Mouse (Mus musculus): ENCODE measurements around the gene Ucp3.
"Not testable (repeated sequence)": the region's sequence is repeated elsewhere in the genome, so short reads cannot be mapped to it uniquely, and the experiment has no call there.

The Ucp3 gene

DNA sequence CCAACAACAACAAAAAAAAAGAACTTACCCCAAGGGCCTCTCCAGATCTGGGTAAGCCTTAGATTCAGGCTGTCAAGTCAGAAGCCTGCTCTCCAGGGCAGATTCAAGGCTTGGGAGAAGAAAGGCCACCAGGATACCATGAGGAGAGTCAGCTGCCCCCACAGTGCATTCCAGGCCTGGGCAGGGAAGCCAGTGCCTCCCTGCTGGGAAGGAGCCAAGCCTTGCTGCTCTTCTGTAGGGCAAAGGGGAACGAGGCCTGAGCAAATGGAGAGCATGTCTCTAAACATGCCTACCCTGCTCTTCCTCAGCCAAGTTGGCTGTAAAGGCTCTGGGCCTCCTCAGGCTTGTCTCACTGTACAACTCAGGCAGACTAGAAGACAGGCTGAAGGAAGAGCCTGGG is 1.9 kb downstream of the Ucp3 start:
- DNase-seq = no peak

DNA sequence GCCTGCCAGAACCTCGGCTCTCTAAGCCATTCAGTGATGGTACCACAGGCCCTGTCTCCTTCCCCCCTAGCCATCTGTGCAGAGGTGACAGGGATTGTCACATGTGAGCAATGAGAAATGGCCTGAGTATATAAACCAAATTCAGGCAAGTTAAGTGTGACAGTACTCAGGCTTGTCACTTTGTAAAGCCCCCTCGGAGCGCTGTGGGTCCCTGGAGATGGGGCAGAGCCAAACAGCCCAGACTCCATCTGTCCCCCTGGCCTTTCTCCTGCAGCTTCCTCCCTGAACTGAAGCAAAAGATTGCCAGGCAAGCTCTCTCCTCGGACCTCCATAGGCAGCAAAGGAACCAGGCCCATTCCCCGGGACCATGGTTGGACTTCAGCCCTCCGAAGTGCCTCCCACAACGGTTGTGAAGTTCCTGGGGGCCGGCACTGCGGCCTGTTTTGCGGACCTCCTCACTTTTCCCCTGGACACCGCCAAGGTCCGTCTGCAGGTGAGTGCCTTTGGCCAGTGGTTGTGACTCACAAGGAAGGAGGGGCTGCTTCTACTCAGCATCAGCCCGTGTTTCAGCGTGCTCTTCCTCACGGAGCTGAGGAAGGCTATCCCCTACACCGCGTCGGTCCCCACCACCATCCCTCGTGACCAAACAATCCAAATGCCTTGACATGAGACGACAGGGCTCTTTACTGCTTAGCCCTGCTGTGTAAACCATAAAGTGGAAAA is 6.5 kb downstream of the Ucp3 start:
- DNase-seq = no peak

DNA sequence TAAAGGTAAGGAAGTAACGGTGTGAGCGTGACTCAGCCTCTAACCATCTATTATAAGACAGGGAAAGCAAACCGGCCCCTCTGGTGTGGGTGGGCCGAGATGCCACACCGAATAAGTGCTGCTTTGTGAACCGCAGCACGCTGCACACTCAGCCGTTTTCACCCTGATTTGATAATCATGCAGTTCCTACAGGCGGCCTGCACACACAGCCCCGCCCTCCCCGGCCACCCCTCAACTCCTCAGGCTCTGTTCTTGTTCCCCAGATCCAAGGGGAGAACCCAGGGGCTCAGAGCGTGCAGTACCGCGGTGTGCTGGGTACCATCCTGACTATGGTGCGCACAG is 7.0 kb downstream of the Ucp3 start:
- DNase-seq = peak; percentile 38

DNA sequence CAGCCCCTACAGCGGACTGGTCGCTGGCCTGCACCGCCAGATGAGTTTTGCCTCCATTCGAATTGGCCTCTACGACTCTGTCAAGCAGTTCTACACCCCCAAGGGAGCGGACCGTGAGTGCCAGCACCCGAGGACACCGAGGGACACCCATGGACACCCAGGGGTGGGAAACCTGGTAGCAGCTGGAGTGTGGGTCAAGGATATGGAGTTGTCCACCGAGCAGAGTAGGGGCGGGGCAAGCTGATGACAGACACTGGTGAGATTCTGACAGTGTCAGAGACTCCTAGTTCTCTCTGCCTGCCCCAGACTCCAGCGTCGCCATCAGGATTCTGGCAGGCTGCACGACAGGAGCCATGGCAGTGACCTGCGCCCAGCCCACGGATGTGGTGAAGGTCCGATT is 7.4 kb downstream of the Ucp3 start:
- DNase-seq = no peak

DNA sequence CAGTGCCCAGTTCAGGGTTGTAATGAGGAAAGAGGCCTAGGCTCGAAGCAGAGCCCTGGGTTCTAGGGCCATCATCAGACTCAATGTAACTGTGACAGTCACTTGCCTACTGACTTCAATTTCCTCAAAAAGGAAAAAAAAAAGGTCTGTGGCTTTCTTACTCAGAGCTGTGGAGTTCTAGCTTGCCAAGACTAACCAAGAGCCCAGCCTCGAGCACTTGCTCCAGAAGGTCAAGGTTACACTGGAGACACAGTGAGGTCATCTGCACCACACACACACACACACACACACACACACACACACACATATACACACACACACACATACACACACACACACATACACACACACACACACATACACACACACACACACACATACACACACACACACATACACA is 9.3 kb downstream of the Ucp3 start:
- not testable (repeated sequence) for DNase-seq

DNA sequence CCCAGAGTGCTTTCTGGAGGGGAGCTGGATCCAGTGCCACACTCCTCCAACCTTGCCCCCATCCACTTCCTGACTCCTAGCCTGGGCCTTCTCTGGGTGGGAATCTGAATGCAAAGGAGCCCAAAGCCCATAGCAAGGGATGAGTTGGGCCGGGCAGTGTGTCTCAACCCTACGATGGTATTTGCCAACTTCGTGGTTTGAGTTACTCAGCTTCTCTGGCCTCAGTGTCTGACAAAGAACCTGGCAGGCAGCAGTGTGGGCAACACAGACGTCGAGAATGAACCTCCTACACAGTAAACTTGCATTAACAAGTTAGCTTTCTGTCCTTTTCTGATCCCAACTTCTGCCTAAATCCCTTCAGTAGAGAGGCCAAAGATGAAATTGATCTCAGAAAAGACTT is 11.7 kb downstream of the Ucp3 start:
- DNase-seq = no peak

DNA sequence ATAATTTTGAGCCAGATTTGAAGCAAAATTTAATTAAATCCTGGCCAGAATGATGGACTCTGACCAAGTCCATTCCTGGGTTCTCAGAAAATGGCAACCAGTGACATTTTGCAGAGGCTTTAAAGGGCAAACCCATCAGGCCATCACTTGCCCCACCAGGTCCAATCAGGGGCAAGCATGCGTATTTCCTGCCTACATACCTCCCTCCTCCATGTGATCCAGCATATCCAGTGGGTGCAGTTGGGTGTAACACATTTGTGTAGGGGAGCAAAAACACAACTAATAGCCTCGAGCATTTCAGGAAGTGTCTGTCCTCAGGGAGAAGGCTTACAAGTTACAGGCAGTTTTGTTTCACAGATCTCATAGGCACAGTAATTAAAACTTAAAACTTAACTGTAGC is 14.5 kb downstream of the Ucp3 start:
- DNase-seq = no peak

DNA sequence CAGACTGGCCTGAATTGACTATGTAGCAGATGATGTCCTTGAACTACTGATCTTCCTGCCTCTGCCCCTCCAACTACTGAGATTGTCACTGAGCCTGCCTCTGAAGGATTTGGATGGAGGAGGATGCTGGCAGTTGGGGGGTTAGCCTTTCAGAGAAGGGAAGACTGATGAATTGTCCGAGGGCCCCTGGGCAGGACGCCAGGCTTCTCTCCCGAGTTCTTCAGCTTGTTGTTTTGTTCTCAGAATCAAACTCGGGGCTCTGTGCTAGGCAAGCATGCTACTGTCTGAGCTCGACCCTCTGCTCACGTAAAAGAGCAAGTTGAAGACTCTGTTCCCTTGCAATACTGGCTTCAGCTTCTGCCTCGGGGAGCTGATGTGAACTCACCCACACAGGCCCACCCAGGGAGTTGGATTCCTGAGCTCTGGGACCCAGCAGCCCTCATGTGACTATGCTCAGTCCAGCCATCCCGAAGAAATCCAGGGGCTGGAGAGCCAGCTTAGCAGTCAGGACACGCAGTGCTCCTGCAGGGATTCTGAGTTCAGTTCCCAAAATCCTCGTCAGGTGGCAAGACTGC is 15.8 kb downstream of the Ucp3 start:
- DNase-seq = no peak

DNA sequence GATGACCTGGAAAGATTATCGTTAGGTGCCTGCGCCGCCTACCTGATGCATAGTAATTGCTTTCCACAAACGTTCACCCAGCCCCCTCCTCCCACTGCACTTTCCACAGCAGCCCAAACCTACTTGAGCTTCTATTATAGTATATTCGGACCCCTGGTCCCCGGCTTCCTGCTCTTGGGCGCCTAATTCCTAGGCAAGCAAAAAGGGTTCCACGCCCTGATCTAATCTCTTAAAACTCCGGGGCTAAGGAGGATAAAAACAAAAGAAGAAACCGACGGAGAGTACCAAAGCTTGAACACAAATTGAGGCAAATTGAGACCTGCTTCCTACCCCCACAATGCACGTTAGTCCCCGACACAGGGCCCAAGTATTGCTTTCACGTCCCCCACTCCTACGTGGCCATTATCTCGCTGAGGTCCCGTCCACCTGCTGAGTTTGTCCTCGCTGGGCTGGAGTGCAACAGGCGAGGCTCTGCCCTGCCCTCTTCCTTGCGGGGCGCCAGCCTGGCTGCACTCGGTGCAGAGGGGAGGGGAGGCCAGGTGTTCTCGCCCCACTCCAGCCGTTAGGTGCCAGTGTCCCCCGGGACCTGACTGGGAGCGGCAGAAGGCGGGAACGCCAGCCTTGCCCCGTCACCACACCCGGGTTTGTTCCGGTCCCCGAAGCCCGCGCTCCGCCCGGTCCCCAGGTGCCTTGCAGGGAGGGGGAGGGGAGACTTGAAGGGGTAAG is 19.8 kb downstream of the Ucp3 start:
- DNase-seq = no peak

DNA sequence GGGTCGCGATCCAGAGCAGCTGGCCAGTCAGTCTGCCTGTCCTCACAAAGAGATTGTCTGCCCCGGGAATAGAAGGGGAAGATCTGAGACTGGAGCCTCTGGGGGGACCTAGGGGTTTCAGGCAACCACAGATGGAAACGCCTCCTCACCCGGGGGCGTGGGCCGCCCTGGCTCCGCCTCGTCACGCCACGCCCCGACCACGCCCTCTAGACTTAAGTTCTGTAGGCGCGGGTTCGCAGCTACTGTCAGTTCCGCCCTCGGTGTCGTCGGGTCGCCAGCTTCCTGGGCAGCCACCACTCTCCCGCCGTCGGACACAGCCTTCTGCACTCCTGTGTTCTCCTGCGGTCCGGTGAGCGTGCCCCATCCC is 20.3 kb downstream of the Ucp3 start, which contains the start of gene Ucp2:
Ucp2 (plus strand) TSS at position 221 of the 367 bp plus-strand sequence.
- DNase-seq = peak; percentile 97

DNA sequence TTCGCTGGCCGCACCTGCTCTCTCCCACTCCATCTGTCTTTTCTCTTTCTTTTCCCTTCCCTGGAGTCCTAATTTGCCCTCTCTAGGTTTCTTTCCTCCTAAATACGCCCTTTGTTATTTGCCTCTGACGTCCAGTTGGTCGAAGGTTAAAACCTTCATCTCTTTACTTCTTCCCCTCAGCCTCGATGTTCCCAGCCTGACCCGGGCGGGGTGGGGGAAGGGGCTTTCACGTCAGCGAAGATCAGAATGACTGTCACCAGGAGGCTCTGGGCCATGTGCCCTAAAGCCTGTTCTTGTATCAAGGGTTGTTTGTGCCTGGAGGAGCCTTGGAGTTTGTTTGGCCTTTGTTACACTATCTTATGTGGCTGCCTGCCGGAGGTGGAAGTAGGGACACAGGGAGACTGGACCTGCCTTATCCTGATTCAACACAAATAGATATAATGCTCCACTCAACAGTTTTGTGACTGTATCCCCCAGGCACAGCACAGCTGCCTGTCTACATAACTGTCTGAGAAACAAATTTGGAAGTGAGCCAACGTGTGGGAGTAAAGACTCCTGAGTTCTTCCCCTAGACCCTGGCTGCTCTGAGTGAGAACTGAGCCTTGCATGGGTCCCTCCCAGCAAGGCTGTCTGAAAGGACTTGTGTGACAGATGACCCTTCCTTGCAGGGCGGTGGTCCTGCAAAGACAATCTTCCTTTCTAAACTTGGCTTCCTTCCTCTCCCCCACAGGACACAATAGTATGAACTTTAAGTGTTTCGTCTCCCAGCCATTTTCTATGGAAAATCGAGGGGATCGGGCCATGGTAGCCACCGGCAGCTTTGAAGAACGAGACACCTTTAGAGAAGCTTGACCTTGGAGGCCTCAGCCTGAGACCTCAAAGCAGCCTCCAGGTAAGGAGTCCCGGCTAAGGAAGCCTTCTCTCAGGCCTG is 21.0 kb downstream of the Ucp3 start:
- DNase-seq = peak; percentile 49

DNA sequence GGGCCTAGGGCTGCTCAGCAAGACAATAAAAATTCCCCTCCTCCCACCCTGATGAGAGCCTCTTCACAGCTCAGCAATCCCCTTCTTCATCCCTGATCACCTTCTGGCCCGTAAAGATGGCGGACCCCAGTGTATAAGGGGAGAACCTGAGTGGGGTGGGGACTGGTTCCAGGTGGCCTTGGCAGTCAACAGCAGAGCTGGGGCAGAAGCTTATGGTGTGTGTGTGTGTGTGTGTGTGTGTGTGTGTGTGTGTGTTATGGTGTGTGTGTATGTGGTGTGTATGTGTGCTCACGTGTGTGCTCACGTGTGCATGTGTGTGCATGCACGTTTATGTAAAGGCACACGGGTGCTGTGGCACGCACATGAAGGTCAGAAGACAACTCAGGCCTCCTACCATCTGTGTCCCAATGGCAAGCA is 21.6 kb downstream of the Ucp3 start:
- DNase-seq = no peak

DNA sequence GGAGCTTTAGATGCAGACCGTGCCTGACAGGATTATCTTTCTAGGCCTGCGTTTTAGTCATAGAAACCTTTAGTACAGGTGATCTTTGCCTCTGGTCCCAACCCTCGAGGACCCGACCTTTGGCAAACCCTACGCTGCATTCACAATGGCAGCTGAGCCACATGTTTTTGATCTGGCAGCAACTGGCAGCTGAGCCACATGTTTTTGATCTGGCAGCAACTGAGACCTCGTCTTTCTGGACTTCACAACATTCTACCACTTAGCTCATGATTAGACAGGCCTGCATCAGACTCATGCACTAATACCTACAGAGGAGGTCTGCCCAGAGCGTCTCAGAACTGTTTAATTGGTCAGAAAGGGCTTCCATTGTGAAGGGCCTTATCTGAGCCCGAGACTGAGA is 22.3 kb downstream of the Ucp3 start:
- DNase-seq = no peak

DNA sequence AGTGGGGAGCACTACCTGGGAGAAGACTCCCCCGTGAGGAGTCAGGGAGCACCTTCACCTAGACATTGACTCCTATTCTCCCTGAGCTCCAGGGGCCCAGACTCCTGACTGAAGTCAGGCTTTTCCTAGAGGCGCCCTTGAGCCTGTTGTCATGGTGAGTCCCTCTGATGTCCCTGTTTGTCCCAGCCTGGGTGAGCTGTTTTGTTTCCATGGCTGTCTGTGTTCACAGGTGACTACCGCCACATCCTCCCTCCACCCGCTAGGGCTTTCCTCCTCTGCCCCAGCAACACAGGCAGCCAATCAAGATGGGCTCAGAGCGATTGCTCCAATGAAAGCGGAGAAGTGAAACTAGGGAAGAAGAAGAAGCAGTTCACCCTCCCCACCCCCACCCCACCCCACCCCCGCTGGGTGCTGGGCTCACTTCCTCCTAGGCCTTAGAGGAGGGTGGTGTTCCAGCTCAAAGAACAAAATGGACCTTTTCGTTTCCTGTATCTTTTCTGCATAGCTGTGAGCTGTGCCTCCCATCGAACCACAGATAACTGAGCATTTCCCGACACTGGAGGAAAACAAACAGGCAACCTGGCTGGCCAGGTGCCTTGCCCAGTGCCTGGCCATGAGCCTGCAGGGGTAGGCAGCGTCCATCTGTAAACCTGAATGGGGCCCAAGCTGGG is 22.9 kb downstream of the Ucp3 start:
- DNase-seq = peak; percentile 81

DNA sequence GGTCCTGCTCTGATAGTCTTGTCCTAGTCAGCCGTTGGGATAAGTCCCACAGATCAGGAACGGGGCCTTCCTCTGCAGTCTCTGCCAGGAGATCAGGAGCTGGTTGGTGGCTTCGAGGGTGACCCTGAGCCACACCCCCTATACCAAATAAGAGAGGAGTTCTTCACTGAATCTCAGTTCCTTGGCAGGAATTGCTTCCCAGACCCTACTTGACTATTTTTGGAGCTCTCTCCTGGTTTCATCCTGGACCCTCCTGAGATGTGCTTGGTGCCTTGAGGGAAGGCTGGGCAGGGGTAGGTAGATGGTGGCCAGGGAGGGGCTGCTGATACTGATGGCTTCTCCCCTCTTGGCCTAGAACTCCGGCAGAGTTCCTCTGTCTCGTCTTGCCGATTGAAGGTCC is 23.6 kb downstream of the Ucp3 start:
- no peak for DNase-seq

DNA sequence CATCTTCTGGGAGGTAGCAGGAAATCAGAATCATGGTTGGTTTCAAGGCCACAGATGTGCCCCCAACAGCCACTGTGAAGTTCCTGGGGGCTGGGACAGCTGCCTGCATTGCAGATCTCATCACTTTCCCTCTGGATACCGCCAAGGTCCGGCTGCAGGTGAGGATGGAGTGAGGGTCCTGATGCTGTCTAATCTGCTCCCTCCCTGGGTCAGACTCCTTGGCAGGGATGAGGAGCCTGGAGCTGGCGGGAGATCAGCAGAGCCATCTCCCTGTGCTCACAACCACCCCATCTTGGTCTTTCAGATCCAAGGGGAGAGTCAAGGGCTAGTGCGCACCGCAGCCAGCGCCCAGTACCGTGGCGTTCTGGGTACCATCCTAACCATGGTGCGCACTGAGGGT is 24.0 kb downstream of the Ucp3 start:
- DNase-seq = no peak

DNA sequence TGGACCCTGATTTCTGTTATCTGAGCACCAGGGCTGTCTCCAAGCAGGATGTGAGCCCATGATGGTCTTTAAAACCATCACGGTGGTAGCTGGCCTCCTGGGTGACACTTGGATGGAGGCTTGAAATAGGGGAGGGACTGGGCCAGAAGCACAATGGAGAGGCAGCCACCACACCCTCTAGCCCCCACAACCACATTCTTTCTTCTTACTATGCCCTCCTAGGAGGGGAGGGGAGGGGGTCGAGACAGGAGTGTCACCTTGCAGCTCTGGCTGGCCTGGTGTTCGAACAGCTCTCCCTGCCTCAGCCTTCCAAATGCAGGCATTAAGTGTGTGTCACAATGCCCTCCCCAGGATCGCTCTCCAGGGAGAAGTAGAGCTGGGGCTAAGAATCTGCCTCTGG is 24.6 kb downstream of the Ucp3 start:
- DNase-seq = no peak

DNA sequence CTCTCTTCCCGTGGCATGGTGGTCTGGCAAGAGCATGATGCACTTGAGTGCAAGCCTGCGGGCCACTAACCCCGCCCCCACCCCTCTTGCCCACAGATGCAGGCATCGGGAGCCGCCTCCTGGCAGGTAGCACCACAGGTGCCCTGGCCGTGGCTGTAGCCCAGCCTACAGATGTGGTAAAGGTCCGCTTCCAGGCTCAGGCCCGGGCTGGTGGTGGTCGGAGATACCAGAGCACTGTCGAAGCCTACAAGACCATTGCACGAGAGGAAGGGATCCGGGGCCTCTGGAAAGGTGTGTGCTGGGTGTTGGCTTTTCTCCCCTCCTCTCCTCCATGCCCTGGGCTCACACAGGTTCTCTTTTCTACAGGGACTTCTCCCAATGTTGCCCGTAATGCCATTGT is 25.2 kb downstream of the Ucp3 start:
- DNase-seq = no peak

DNA sequence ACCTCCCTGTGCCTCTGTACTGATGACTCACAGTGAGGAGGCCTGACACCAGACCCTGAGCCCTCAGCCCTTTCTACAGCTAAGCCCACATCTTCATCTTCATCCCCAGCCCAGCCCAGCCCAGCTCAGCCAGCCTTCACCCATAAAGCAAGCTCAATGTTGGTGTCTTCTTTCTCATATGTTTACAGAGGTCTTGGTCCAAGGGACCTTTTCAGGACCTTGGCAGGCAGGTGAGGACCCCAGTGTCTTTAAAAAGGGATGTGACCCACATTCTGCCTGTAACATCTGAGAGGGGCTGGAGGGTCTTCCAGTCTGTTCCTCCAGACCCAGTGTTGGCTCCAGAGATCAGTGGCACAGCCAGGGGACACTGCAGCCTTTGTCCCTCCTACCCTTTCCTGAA is 26.7 kb downstream of the Ucp3 start:
- DNase-seq = no peak

DNA sequence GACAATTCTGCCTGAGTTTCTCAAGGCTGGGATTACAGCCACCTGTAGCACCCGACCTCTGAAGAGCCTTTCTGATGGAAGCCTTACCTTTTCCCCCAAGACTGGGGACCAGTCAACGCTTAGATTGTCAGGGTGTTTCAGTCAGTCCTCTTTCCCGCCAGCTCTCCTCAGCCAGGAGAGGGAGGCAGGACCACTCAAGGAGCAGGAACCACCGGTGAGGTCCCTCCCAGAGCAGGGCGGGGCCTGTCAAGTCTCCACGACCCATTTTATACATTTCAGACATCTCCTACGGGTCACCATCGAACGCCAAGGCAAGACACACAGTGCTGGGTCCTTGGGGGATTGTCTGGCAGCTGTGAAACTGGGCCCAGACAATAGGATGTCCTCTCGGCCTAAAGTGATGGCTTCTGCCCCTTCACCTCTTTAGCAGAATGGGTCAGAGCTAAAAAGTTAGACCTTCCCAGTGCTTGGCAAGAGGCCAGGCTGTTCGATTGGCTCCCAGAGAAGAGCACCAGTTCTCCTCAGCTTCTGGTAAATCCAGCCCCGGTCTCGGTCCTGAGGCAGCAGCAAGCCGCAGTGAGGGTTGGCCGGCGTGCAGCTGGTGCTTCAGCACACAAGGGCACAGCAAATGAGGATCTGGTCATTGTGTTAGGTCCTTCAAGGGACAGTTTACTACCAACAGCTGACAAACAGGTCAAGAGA is 27.6 kb downstream of the Ucp3 start:
- peak; percentile 63 for DNase-seq

DNA sequence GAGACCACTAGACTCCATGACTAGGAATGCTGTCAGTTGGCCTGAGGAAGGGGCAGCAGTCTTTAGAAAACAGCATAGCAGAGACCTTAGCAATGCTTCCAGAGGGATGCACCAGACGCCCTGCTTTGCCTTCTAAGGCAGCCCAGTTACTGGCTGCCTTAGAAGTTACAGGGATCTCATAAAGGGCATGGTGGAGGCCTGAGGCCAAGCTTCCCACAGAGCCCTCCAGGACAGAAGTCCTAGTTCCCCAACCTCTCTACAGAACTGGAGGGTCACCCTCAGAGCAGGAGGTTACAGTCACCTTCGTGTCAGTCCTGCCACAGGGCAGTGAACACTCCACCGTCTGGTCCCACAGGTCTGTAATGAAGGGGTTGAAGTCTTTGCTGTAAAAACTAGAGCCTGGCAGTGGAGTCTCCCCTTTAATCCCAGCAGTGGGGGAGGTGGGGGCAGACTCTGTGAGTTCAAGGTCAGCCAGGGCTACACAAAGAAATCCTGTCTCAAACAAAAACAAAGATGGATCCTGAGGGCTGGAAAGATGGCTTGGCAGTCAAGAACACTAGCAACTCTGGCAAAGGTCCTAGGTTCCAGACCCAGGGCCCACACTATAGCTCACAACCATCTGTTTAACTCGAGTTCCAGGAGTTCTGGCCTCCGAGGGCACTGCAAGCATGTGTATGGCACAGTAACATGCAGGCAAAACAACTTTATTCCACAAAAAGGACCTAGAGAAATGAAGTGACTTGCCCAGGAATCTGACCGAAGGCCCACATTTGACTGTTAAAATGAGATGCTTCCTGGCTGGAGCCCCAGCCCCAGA is 28.4 kb downstream of the Ucp3 start:
- peak; percentile 52 for DNase-seq

Data from liver (tissue).